Mouse (Mus musculus) midbrain, postnatal 0 days (tissue): ENCODE results near the gene Hcls1. TPM values are rescaled to one million over a fixed set of nuclear protein-coding genes. Genes with fewer than 3 reads are reported as not detected.

Experiments used
- ATAC-seq: fragments of 200-750 bp; cut with Nextera tagmentation; 2 replicates; pipeline ENCODE4 v1.8.0; 2017; ENCODE audit warnings: moderate number of reproducible peaks, mild to moderate bottlenecking, moderate TSS enrichment, moderate library complexity; ENCODE audit not compliant: low FRiP score
- DNase-seq: peaks from one replicate; pipeline ENCODE4 v3.0.0-alpha.2; 2015; ENCODE audit warnings: low spot score
- H3K27ac ChIP-seq: fragments of 300-500 bp; sonication (generic); 2 replicates; pipeline ENCODE4 v1.5.1; 2014; ENCODE audit warnings: low read depth, mild to moderate bottlenecking, low read length, mixed read lengths
- H3K27me3 ChIP-seq: fragments of 300-500 bp; sonication (generic); 2 replicates; pipeline ENCODE4 v1.6.1; 2014; ENCODE audit warnings: low read length, control low read depth, mixed read lengths; ENCODE audit not compliant: insufficient read depth
- H3K36me3 ChIP-seq: fragments of 300-500 bp; sonication (generic); 2 replicates; pipeline ENCODE4 v1.6.1; 2014; ENCODE audit warnings: low read length, control low read depth, mixed read lengths; ENCODE audit not compliant: insufficient read depth
- H3K4me1 ChIP-seq: fragments of 300-500 bp; sonication (generic); 2 replicates; pipeline ENCODE4 v1.6.1; 2014; ENCODE audit warnings: mild to moderate bottlenecking, control low read depth, antibody characterized with exemption, low read length, mixed read lengths; ENCODE audit not compliant: insufficient read depth
- H3K4me2 ChIP-seq: fragments of 300-500 bp; sonication (generic); 2 replicates; pipeline ENCODE4 v1.6.1; 2014; ENCODE audit warnings: low read depth, mild to moderate bottlenecking, low read length, mixed read lengths; ENCODE audit not compliant: poor library complexity, severe bottlenecking
- H3K4me3 ChIP-seq: fragments of 300-500 bp; sonication (generic); 2 replicates; pipeline ENCODE4 v1.5.1; 2014; ENCODE audit warnings: low read depth, mild to moderate bottlenecking, low read length, moderate library complexity
- H3K9ac ChIP-seq: fragments of 300-500 bp; sonication (generic); replicated peaks from 2 replicates; pipeline ENCODE4 v1.6.1; 2014; ENCODE audit warnings: mild to moderate bottlenecking, low read length, moderate library complexity, mixed read lengths; ENCODE audit not compliant: poor library complexity, severe bottlenecking
- H3K9me3 ChIP-seq: fragments of 300-500 bp; sonication (generic); 2 replicates; pipeline ENCODE4 v1.6.1; 2016; ENCODE audit warnings: low read length, control low read depth
- CTCF ChIP-seq: IDR thresholded peaks from 2 replicates; pipeline ENCODE4 v1.5.1; 2016; ENCODE audit warnings: antibody characterized with exemption, mild to moderate bottlenecking
- WGBS: fragments of 180-500 bp; shearing (Covaris S2); extraction: QIAGEN DNeasy Blood & Tissue Kit; methylation state at CpG from one replicate; pipeline ENCODE4 v1.1.7; 2014; 5-methylcytosine and 5-hydroxymethylcytosine counted together
- polyA plus RNA-seq: library from polyadenylated mRNA; unstranded; fragments of >200 nt; fragmentation: Nextera tagmentation; extraction: Ambion mirVana; gene quantifications from 2 replicates; pipeline ENCODE4 v1.2.1, GENCODE M21; 2015
- total RNA-seq: library from RNA; depleted of rRNA; stranded (reverse); fragments of >200 nt; gene quantifications from 2 replicates; pipeline ENCODE4 v1.2.3, GENCODE M21; 2014

Gene Hcls1
- total and polyA plus RNA-seq, 2 experiments from 2014 or later, result 2.3 to 2.4 TPM

GRCm38 (mm10) chr16:36988066-36988465 is 53.3 kb downstream of the Hcls1 start:
- no peak for TF ChIP-seq CTCF
- ATAC-seq (no peak), DNase-seq (no peak)
- Histone ChIP-seq H3K4me1 (no peaks in the 10 kb centered on the region), H3K27ac (no peak overlapping the region), H3K9ac (no peak overlapping the region), H3K36me3 (no peaks in the 10 kb centered on the region), H3K9me3 (no peaks in the 10 kb centered on the region), H3K4me2 (no peak overlapping the region), H3K27me3 (no peaks in the 10 kb centered on the region), H3K4me3 (no peak overlapping the region)

- WGBS, result 75% methylated on average over 8 of the region's 8 CpGs
- Histone ChIP-seq H3K27ac (no peak overlapping the region), H3K9ac (no peak overlapping the region), H3K4me1 (no peaks in the 10 kb centered on the region), H3K4me3 (no peak overlapping the region), H3K9me3 (no peaks in the 10 kb centered on the region), H3K36me3 (no peaks in the 10 kb centered on the region), H3K4me2 (no peak overlapping the region), H3K27me3 (no peaks in the 10 kb centered on the region)
- DNase-seq (no peak), ATAC-seq (no peak)
- no peak for TF ChIP-seq CTCF
Measured at GRCm38 (mm10) chr16:36989493-36989892, 54.7 kb downstream of the Hcls1 start.

GRCm38 (mm10) chr16:36989999-36990625 is 55.3 kb downstream of the Hcls1 start, which contains the start of gene Fbxo40:
TSS of gene Fbxo40 (minus strand) at chr16:36990467.
- WGBS, result 85% methylated on average over 18 of the region's 18 CpGs
- Histone ChIP-seq H3K4me3 (no peak within 1 kb of the TSS), H3K9me3 (no peaks in the 10 kb centered on the region), H3K36me3 (no peaks in the 10 kb centered on the region), H3K27me3 (no peaks in the 10 kb centered on the region), H3K4me2 (no peak within 1 kb of the TSS), H3K9ac (no peak within 1 kb of the TSS), H3K27ac (no peak within 1 kb of the TSS), H3K4me1 (no peaks in the 10 kb centered on the region)
- DNase-seq, result no peak
- TF ChIP-seq CTCF, result no peak
- no peak for ATAC-seq

DNA sequence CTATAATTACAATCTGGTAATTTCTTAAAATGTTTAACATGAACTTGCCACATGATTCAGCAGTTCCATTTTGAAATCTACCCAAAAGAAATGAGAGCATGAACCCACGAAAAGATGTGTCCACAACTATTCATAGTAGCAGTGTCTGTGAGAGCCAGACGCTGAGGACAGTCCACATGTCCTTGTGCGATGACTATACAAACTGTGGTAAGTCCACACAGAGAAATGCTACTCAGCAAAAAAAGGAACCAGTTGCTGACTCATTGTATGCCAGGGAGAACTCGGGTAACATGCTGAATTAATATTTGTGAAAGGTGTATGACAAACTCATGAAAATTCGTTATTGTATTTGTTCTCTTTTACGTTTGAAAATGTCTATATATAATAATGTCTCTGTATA is 62.9 kb downstream of the Hcls1 start:
- no peak overlapping the region for H3K4me2 ChIP-seq
- H3K27me3 ChIP-seq, result no peaks in the 10 kb centered on the region
- no peak for ATAC-seq
- TF ChIP-seq CTCF, result no peak
- DNase-seq, result no peak
- H3K9me3 ChIP-seq, result no peaks in the 10 kb centered on the region
- no peaks in the 10 kb centered on the region for H3K36me3 ChIP-seq
- no peak overlapping the region for H3K9ac ChIP-seq
- no peak overlapping the region for H3K4me3 ChIP-seq
- WGBS, result 79% methylated on average over 6 of the region's 6 CpGs
- no peak overlapping the region for H3K27ac ChIP-seq
- no peaks in the 10 kb centered on the region for H3K4me1 ChIP-seq

- H3K4me3 ChIP-seq, result no peak overlapping the region
- H3K9me3 ChIP-seq, result no peaks in the 10 kb centered on the region
- H3K36me3 ChIP-seq, result no peaks in the 10 kb centered on the region
- no peak for DNase-seq
- WGBS, result 82% methylated on average over 9 of the region's 9 CpGs
- no peak overlapping the region for H3K9ac ChIP-seq
- no peak overlapping the region for H3K27ac ChIP-seq
- TF ChIP-seq CTCF, result no peak
- no peak overlapping the region for H3K4me2 ChIP-seq
- no peaks in the 10 kb centered on the region for H3K27me3 ChIP-seq
- no peaks in the 10 kb centered on the region for H3K4me1 ChIP-seq
- ATAC-seq, result no peak
Measured at GRCm38 (mm10) chr16:36999366-36999972, 64.7 kb downstream of the Hcls1 start.

DNA sequence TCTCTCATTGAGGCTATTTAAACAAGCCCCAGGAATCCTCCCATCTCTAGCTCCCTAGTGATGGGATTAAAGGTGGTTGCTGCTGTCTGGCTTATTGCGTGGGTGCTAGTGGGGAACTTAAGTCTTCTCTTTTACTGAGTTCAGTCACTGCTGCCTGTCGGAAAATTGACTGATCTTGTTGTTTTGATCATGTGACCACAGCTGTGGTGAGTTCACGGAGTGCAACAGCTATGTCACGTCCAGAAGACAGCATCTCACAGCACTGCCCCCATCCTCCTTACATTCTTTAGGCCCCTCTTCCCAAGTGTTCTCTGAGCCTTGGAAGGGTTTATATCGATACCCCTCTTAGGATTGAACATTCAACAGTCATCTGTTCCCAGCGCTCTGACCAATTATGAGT is 74.5 kb downstream of the Hcls1 start:
- no peak overlapping the region for H3K9ac ChIP-seq
- ATAC-seq, result no peak
- WGBS, result 74% methylated on average over 6 of the region's 6 CpGs

More for the DNA sequence above, 74.5 kb downstream of the Hcls1 start:
- Histone ChIP-seq H3K27me3 (no peaks in the 10 kb centered on the region), H3K4me2 (no peak overlapping the region), H3K9me3 (no peaks in the 10 kb centered on the region), H3K36me3 (no peaks in the 10 kb centered on the region), H3K4me1 (peaks cover 9% of the 10 kb centered on the region; the same call in 1 of the 2 replicates), H3K27ac (no peak overlapping the region), H3K4me3 (no peak overlapping the region)
- no peak for TF ChIP-seq CTCF
- no peak for DNase-seq
